Mouse (Mus musculus) stomach, embryonic 15.5 days (tissue): ENCODE measurements at regions not wholly inside any gene's neighbourhood (a gene's known extent, or its start where the extent isn't known, plus 50 kb on each side); places are given as distances from the start of the nearest gene placed in this dataset.

Source experiments
- ATAC-seq: fragments of 200-750 bp; cut with Nextera tagmentation; 2 replicates; pipeline ENCODE4 v1.8.0; 2017; ENCODE audit warnings: low read depth, moderate number of reproducible peaks, moderate TSS enrichment; ENCODE audit not compliant: insufficient read depth, low FRiP score
- H3K27ac ChIP-seq: fragments of 300-500 bp; sonication (generic); 2 replicates; pipeline ENCODE4 v1.5.1; 2015; ENCODE audit warnings: mild to moderate bottlenecking, inconsistent platforms
- H3K27me3 ChIP-seq: fragments of 300-500 bp; sonication (generic); replicated peaks from 2 replicates; pipeline ENCODE4 v1.6.1; 2015; ENCODE audit warnings: inconsistent platforms
- H3K36me3 ChIP-seq: fragments of 300-500 bp; sonication (generic); 2 replicates; pipeline ENCODE4 v1.6.1; 2015; ENCODE audit warnings: inconsistent platforms
- H3K4me1 ChIP-seq: fragments of 300-500 bp; sonication (generic); 2 replicates; pipeline ENCODE4 v1.6.1; 2015; ENCODE audit warnings: inconsistent platforms
- H3K4me2 ChIP-seq: fragments of 300-500 bp; sonication (generic); 2 replicates; pipeline ENCODE4 v1.6.1; 2015; ENCODE audit warnings: mild to moderate bottlenecking, inconsistent platforms
- H3K4me3 ChIP-seq: fragments of 300-500 bp; sonication (generic); replicated peaks from 2 replicates; pipeline ENCODE4 v1.5.1; 2015; ENCODE audit warnings: inconsistent platforms
- H3K9ac ChIP-seq: fragments of 300-500 bp; sonication (generic); 2 replicates; pipeline ENCODE4 v1.6.1; 2015; ENCODE audit warnings: inconsistent platforms
- H3K9me3 ChIP-seq: fragments of 300-500 bp; sonication (generic); 2 replicates; pipeline ENCODE4 v1.6.1; 2016; ENCODE audit warnings: inconsistent platforms
- WGBS: fragments of 180-500 bp; shearing (Covaris S2); methylation state at CpG from one replicate; pipeline ENCODE4 v1.1.7; 2015; 5-methylcytosine and 5-hydroxymethylcytosine counted together

GRCm38 (mm10) chr11:82613503-82613902 is 150.6 kb downstream of the Cct6b start:
- H3K4me2 ChIP-seq, result no peak overlapping the region
- no peak overlapping the region for H3K4me3 ChIP-seq
- 18% methylated on average over 6 of the region's 6 CpGs for WGBS
- no peaks in the 10 kb centered on the region for H3K27me3 ChIP-seq
- no peaks in the 10 kb centered on the region for H3K4me1 ChIP-seq
- H3K9ac ChIP-seq, result no peak overlapping the region
- no peak overlapping the region for H3K27ac ChIP-seq
- no peaks in the 10 kb centered on the region for H3K9me3 ChIP-seq
- ATAC-seq, result no peak
- H3K36me3 ChIP-seq, result no peaks in the 10 kb centered on the region

- Histone ChIP-seq H3K9ac (no peak overlapping the region), H3K27ac (no peak overlapping the region), H3K27me3 (no peaks in the 10 kb centered on the region), H3K4me1 (no peaks in the 10 kb centered on the region), H3K4me3 (no peak overlapping the region), H3K9me3 (no peaks in the 10 kb centered on the region), H3K36me3 (no peaks in the 10 kb centered on the region), H3K4me2 (no peak overlapping the region)
- no peak for ATAC-seq
These were observed 152.1 kb downstream of the Cct6b start for GRCm38 (mm10) chr11:82612026-82612425.

GRCm38 (mm10) chr11:82608963-82609362 is 155.2 kb downstream of the Cct6b start:
- WGBS, result 43% methylated on average over 1 of the region's 1 CpGs
- no peak for ATAC-seq
- Histone ChIP-seq H3K4me2 (no peak overlapping the region), H3K4me3 (no peak overlapping the region), H3K4me1 (no peaks in the 10 kb centered on the region), H3K27me3 (no peaks in the 10 kb centered on the region), H3K27ac (no peak overlapping the region), H3K9ac (no peak overlapping the region), H3K9me3 (no peaks in the 10 kb centered on the region), H3K36me3 (no peaks in the 10 kb centered on the region)

GRCm38 (mm10) chr11:82607661-82608060 is 156.5 kb downstream of the Cct6b start:
- Histone ChIP-seq H3K4me1 (0 out of 2 replicates have a peak, but pooled peaks cover 5% of the 10 kb centered on the region), H3K27ac (no peak overlapping the region), H3K9ac (no peak overlapping the region), H3K4me2 (no peak overlapping the region), H3K36me3 (no peaks in the 10 kb centered on the region), H3K9me3 (no peaks in the 10 kb centered on the region), H3K4me3 (no peak overlapping the region), H3K27me3 (no peaks in the 10 kb centered on the region)
- ATAC-seq, result no peak
- 50% methylated on average over 5 of the region's 5 CpGs for WGBS

- Histone ChIP-seq H3K36me3 (no peaks in the 10 kb centered on the region), H3K27me3 (no peaks in the 10 kb centered on the region), H3K27ac (no peak overlapping the region), H3K4me2 (no peak overlapping the region), H3K4me1 (0 out of 2 replicates have a peak, but pooled peaks cover 10% of the 10 kb centered on the region), H3K9me3 (no peaks in the 10 kb centered on the region), H3K4me3 (no peak overlapping the region), H3K9ac (no peak overlapping the region)
- WGBS, result 40% methylated on average over 7 of the region's 7 CpGs
- no peak for ATAC-seq
These were observed 159.8 kb downstream of the Cct6b start for GRCm38 (mm10) chr11:82604251-82604835.

GRCm38 (mm10) chr11:82602818-82603217 is 161.3 kb downstream of the Cct6b start:
- Histone ChIP-seq H3K9ac (no peak overlapping the region), H3K4me1 (0 out of 2 replicates have a peak, but pooled peaks cover 10% of the 10 kb centered on the region), H3K4me2 (no peak overlapping the region), H3K4me3 (no peak overlapping the region), H3K27me3 (0 out of 2 replicates have a peak, but pooled peaks cover 6% of the 10 kb centered on the region), H3K9me3 (no peaks in the 10 kb centered on the region), H3K27ac (no peak overlapping the region), H3K36me3 (no peaks in the 10 kb centered on the region)
- 15% methylated on average over 11 of the region's 11 CpGs for whole genome bisulfite sequencing
- ATAC-seq, result no peak; the same call in 1 of the 2 replicates

- no peak overlapping the region for H3K4me2 ChIP-seq
- H3K27me3 ChIP-seq, result 0 out of 2 replicates have a peak, but pooled peaks cover 6% of the 10 kb centered on the region
- H3K9ac ChIP-seq, result no peak overlapping the region
- ATAC-seq, result no peak
- no peak overlapping the region for H3K4me3 ChIP-seq
- H3K36me3 ChIP-seq, result no peaks in the 10 kb centered on the region
- WGBS, result 46% methylated on average over 2 of the region's 2 CpGs
- H3K9me3 ChIP-seq, result no peaks in the 10 kb centered on the region
- H3K4me1 ChIP-seq, result 0 out of 2 replicates have a peak, but pooled peaks cover 10% of the 10 kb centered on the region
- H3K27ac ChIP-seq, result no peak overlapping the region
These were observed 161.9 kb downstream of the Cct6b start for GRCm38 (mm10) chr11:82602250-82602649.

GRCm38 (mm10) chr11:82600151-82600550 is 164.0 kb downstream of the Cct6b start:
- ATAC-seq, result no peak
- H3K4me3 ChIP-seq, result no peak overlapping the region
- H3K9ac ChIP-seq, result no peak overlapping the region
- H3K27ac ChIP-seq, result no peak overlapping the region
- 0 out of 2 replicates have a peak, but pooled peaks cover 6% of the 10 kb centered on the region for H3K27me3 ChIP-seq
- H3K4me2 ChIP-seq, result no peak overlapping the region
- no peaks in the 10 kb centered on the region for H3K36me3 ChIP-seq
- no peaks in the 10 kb centered on the region for H3K9me3 ChIP-seq
- 64% methylated on average over 9 of the region's 9 CpGs for WGBS
- H3K4me1 ChIP-seq, result 0 out of 2 replicates have a peak, but pooled peaks cover 10% of the 10 kb centered on the region

GRCm38 (mm10) chr11:82597757-82598156 is 166.4 kb downstream of the Cct6b start:
- no peaks in the 10 kb centered on the region for H3K36me3 ChIP-seq

GRCm38 (mm10) chr11:82596801-82597200 is 167.3 kb downstream of the Cct6b start:
- WGBS, result 55% methylated on average over 3 of the region's 3 CpGs
- no peak overlapping the region for H3K4me2 ChIP-seq
- H3K27me3 ChIP-seq, result 0 out of 2 replicates have a peak, but pooled peaks cover 6% of the 10 kb centered on the region
- no peak overlapping the region for H3K27ac ChIP-seq
- no peaks in the 10 kb centered on the region for H3K9me3 ChIP-seq
- no peaks in the 10 kb centered on the region for H3K4me1 ChIP-seq
- H3K4me3 ChIP-seq, result no peak overlapping the region
- no peaks in the 10 kb centered on the region for H3K36me3 ChIP-seq
- no peak for ATAC-seq
- H3K9ac ChIP-seq, result no peak overlapping the region

More at GRCm38 (mm10) chr11:82597757-82598156, 166.4 kb downstream of the Cct6b start:
- H3K27ac ChIP-seq, result no peak overlapping the region
- no peak overlapping the region for H3K9ac ChIP-seq
- H3K4me2 ChIP-seq, result no peak overlapping the region
- no peak for ATAC-seq
- H3K4me1 ChIP-seq, result 0 out of 2 replicates have a peak, but pooled peaks cover 6% of the 10 kb centered on the region
- no peak overlapping the region for H3K4me3 ChIP-seq
- 0 out of 2 replicates have a peak, but pooled peaks cover 6% of the 10 kb centered on the region for H3K27me3 ChIP-seq
- 23% methylated on average over 6 of the region's 6 CpGs for WGBS
- H3K9me3 ChIP-seq, result no peaks in the 10 kb centered on the region

GRCm38 (mm10) chr11:82589761-82590160 is 174.4 kb downstream of the Cct6b start:
- H3K4me2 ChIP-seq, result no peak overlapping the region
- H3K27ac ChIP-seq, result no peak overlapping the region
- no peaks in the 10 kb centered on the region for H3K36me3 ChIP-seq
- no peak for ATAC-seq
- WGBS, result 66% methylated on average over 2 of the region's 2 CpGs
- no peaks in the 10 kb centered on the region for H3K9me3 ChIP-seq
- H3K4me1 ChIP-seq, result no peaks in the 10 kb centered on the region
- H3K27me3 ChIP-seq, result no peaks in the 10 kb centered on the region
- no peak overlapping the region for H3K4me3 ChIP-seq
- H3K9ac ChIP-seq, result no peak overlapping the region

GRCm38 (mm10) chr11:82588744-82589143 is 175.4 kb downstream of the Cct6b start:
- ATAC-seq, result no peak
- Histone ChIP-seq H3K4me2 (no peak overlapping the region), H3K27me3 (no peaks in the 10 kb centered on the region), H3K36me3 (no peaks in the 10 kb centered on the region), H3K4me3 (no peak overlapping the region), H3K9ac (no peak overlapping the region), H3K9me3 (no peaks in the 10 kb centered on the region), H3K27ac (no peak overlapping the region), H3K4me1 (no peaks in the 10 kb centered on the region)
- WGBS, result 81% methylated on average over 5 of the region's 5 CpGs
